Mouse (Mus musculus) heart, embryonic 16.5 days (tissue): ENCODE measurements around the gene Tbl1x. TPM values are rescaled to one million over a fixed set of nuclear protein-coding genes. Genes with fewer than 3 reads are reported as not detected.
"Not testable (repeated sequence)": the region's sequence is repeated elsewhere in the genome, so short reads cannot be mapped to it uniquely, and the experiment has no call there.

Source experiments
- ATAC-seq: fragments of 200-750 bp; cut with Nextera tagmentation; replicated peaks from 2 replicates; pipeline ENCODE4 v1.8.0; 2017; ENCODE audit warnings: moderate number of reproducible peaks; ENCODE audit not compliant: insufficient read depth, low FRiP score; ENCODE audit errors: extremely low read depth
- H3K27ac ChIP-seq: fragments of 300-500 bp; sonication (generic); 2 replicates; pipeline ENCODE4 v1.5.1; 2014; ENCODE audit warnings: mild to moderate bottlenecking, low read length, control low read depth, moderate library complexity
- H3K27me3 ChIP-seq: fragments of 300-500 bp; sonication (generic); 2 replicates; pipeline ENCODE4 v1.6.1; 2014; ENCODE audit warnings: low read length, mixed read lengths; ENCODE audit not compliant: control insufficient read depth, insufficient read depth
- H3K36me3 ChIP-seq: fragments of 300-500 bp; sonication (generic); 2 replicates; pipeline ENCODE4 v1.6.1; 2014; ENCODE audit not compliant: control insufficient read depth, insufficient read depth
- H3K4me1 ChIP-seq: fragments of 300-500 bp; sonication (generic); 2 replicates; pipeline ENCODE4 v1.6.1; 2014; ENCODE audit warnings: low read length, mixed read lengths; ENCODE audit not compliant: control insufficient read depth, insufficient read depth
- H3K4me2 ChIP-seq: fragments of 300-500 bp; sonication (generic); 2 replicates; pipeline ENCODE4 v1.6.1; 2014; ENCODE audit warnings: low read depth, mild to moderate bottlenecking, control low read depth, low read length
- H3K4me3 ChIP-seq: fragments of 300-500 bp; sonication (generic); 2 replicates; pipeline ENCODE4 v1.5.1; 2014; ENCODE audit warnings: mild to moderate bottlenecking, control low read depth, low read length
- H3K9ac ChIP-seq: fragments of 300-500 bp; sonication (generic); 2 replicates; pipeline ENCODE4 v1.6.1; 2014; ENCODE audit warnings: low read length, control low read depth
- H3K9me3 ChIP-seq: fragments of 300-500 bp; sonication (generic); replicated peaks from 2 replicates; pipeline ENCODE4 v1.6.1; 2016; ENCODE audit warnings: low read length; ENCODE audit not compliant: control insufficient read depth
- WGBS: fragments of 180-500 bp; shearing (Covaris S2); extraction: QIAGEN DNeasy Blood & Tissue Kit; methylation state at CpG from one replicate; pipeline ENCODE4 v1.1.7; 2014; 5-methylcytosine and 5-hydroxymethylcytosine counted together
- polyA plus RNA-seq: library from polyadenylated mRNA; unstranded; fragments of >200 nt; fragmentation: Nextera tagmentation; extraction: Ambion mirVana; gene quantifications from 2 replicates; pipeline ENCODE4 v1.2.1, GENCODE M21; 2015

Tbl1x gene
- polyA plus RNA-seq, 1 experiment from 2014 or later = 55.5 TPM

DNA sequence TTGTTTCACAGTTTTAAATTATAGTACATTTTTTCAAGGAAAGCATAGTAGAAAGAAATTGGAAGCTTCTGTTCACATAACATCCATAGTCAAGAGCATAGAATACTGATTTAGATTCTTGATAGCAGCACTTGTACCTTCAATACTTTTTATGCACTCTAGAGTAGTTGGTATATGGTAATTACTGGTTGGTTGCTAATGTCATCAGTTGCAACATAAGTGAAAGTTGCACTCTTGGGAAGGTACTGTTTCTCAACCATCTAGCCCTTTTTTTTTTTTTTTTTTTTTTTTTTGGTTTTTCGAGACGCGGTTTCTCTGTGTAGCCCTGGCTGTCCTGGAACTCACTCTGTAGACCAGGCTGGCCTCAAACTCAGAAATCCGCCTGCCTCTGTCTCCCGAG lies 20.2 kb downstream of the Tbl1x start:
- ATAC-seq = no peak
- Histone ChIP-seq H3K4me3 (no peak overlapping the region), H3K27ac (no peak overlapping the region), H3K36me3 (peaks cover 3% of the 10 kb centered on the region; the same call in 1 of the 2 replicates), H3K4me1 (peaks cover 3% of the 10 kb centered on the region), H3K9me3 (no peaks in the 10 kb centered on the region), H3K9ac (no peak overlapping the region), H3K27me3 (no peaks in the 10 kb centered on the region), H3K4me2 (no peak overlapping the region)
- WGBS = 81% methylated on average over 3 of the region's 5 CpGs

DNA sequence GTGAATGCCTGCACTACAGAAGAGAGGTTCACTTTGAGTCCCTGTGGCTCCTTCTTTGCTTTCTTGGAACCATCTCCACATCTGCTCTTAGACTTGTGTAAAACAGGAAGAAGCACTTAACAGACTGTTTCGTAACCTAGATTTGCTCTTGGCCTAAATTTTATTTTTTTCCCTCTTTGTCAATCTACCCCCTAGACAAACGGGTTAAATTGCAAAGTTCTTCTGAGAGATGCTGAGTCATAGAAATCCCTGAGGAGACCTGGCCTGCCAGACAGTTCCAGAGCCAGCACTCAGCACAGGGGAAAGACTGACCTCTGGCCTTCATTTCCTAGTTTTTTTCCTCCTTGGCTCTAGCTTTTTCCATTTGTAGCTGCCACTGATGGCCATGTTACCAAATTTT lies 23.1 kb downstream of the Tbl1x start:
- Histone ChIP-seq H3K27me3 (no peaks in the 10 kb centered on the region), H3K9ac (no peak overlapping the region), H3K4me3 (no peak overlapping the region), H3K4me2 (no peak overlapping the region), H3K4me1 (peaks cover 3% of the 10 kb centered on the region), H3K36me3 (no peaks in the 10 kb centered on the region), H3K27ac (no peak overlapping the region), H3K9me3 (no peaks in the 10 kb centered on the region)
- 35% methylated on average over 2 of the region's 2 CpGs for WGBS
- no peak for ATAC-seq

DNA sequence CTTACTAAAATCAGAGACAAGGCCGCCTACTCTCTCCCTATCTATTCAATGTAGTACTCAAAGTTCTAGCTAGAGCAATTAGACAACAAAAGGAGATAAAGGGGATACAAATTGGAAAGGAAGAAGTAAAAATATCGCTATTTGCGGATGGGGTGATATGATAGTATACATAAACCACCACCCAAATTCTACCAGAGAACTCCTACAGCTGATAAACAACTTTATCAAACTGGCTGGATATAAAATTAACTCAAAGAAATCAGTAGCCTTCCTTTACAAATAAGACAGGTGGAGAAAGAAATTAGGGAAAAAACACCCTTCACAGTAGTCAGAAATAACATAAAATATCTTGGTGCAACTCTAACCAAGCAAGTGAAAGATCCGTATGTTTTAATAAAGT lies 29.0 kb downstream of the Tbl1x start:
- WGBS = 76% methylated on average over 4 of the region's 4 CpGs
- H3K9ac ChIP-seq, H3K27ac ChIP-seq, ATAC-seq, H3K27me3 ChIP-seq, H3K4me3 ChIP-seq, H3K4me2 ChIP-seq, H3K9me3 ChIP-seq, H3K36me3 ChIP-seq: not testable (repeated sequence)
- peaks cover 10% of the 10 kb centered on the region for H3K4me1 ChIP-seq

- Histone ChIP-seq H3K9ac (no peak overlapping the region), H3K9me3 (no peaks in the 10 kb centered on the region), H3K4me3 (no peak overlapping the region), H3K4me2 (no peak overlapping the region), H3K4me1 (peaks cover 31% of the 10 kb centered on the region), H3K36me3 (no peaks in the 10 kb centered on the region), H3K27me3 (no peaks in the 10 kb centered on the region), H3K27ac (no peak overlapping the region)
- ATAC-seq = no peak
Measured at GRCm38 (mm10) chrX:77544003-77544402, 33.2 kb downstream of the Tbl1x start.

DNA sequence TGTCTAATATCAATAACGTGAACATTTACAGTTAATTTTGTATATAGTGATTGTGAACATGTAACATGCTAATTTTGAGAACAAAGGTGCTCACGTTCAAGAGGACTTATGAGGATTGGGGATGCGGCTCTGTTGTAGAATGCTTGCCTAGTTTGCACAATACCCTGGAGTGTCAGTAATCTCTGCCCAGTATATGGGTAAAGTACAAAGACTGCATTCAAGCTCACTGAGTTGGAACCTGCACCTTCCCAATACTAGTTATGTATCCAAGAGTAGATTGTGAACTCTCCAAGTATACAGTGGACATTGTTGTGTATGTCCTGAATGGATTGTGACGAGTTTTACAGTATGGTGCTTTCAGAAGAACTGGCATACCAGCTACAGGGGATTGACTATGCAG lies 33.7 kb downstream of the Tbl1x start:
- Histone ChIP-seq H3K9me3 (no peaks in the 10 kb centered on the region), H3K36me3 (no peaks in the 10 kb centered on the region), H3K4me2 (no peak overlapping the region), H3K4me3 (no peak overlapping the region), H3K27ac (no peak overlapping the region), H3K27me3 (no peaks in the 10 kb centered on the region), H3K4me1 (peaks cover 29% of the 10 kb centered on the region), H3K9ac (no peak overlapping the region)
- 66% methylated on average over 4 of the region's 4 CpGs for WGBS
- ATAC-seq = no peak

DNA sequence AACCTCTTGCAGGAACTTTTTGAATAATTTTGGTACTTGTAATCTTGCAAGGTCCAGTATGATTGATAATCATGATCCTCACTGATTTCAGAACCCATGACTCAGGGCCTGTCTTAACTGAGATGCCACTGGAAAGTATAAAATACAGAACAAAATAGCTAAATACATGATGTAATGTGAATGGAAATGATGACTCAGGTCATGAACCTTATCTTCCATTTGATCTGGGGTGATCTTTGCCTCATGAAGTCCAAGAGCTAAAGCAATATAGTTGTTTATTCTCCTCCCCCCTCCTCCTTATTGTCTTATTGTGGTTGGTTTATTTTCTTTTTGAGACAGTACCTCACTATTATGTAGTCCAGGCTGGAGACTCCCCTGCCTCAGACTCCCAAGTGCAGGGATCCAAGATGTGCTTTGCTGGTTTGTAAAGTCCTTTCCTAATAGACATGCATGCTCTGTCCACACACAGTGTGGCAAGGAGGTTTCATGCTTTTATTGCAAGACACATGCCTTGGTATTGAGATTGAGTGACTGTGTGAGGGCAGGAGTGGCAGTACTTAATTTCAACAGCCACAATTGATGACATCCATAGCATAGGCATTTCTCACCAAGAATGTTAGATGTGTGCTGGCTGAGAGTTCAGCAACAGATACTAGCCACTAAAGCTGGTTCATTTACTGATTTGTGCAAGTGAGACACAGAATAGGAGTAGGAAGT lies 34.7 kb downstream of the Tbl1x start:
- no peaks in the 10 kb centered on the region for H3K36me3 ChIP-seq
- peak overlapping the region; percentile 35; the same call in 1 of the 2 replicates for H3K27ac ChIP-seq
- H3K9ac ChIP-seq = no peak overlapping the region
- no peak overlapping the region for H3K4me3 ChIP-seq
- no peak for ATAC-seq
- no peaks in the 10 kb centered on the region for H3K9me3 ChIP-seq
- no peak overlapping the region for H3K4me2 ChIP-seq
- H3K27me3 ChIP-seq = no peaks in the 10 kb centered on the region
- H3K4me1 ChIP-seq = peaks cover 29% of the 10 kb centered on the region

DNA sequence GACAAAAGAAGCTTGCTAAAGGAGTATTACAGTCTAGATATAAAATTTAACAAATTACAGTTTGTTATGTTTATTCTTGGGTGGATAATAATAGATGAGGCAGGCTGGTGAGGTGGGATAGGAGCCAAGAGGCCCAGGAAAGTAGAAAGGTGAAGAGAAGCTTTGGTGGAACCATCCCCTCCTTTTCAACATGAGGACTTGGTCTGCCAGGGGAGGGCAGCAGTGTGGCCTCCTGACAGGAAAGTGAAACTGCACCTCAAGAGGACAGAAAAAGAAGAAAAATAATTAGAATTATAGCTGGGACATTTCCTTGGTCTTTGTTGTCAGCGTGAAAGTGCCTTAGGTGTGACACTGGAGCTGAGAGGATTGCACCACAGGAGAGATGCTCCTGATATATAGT lies 35.6 kb downstream of the Tbl1x start:
- Histone ChIP-seq H3K36me3 (no peaks in the 10 kb centered on the region), H3K4me2 (no peak overlapping the region), H3K27me3 (no peaks in the 10 kb centered on the region), H3K4me1 (peaks cover 34% of the 10 kb centered on the region), H3K9ac (no peak overlapping the region), H3K9me3 (no peaks in the 10 kb centered on the region), H3K27ac (peak overlapping the region; percentile 57), H3K4me3 (no peak overlapping the region)
- WGBS = 68% methylated on average over 1 of the region's 1 CpGs
- ATAC-seq = no peak

- Histone ChIP-seq H3K4me3 (no peak overlapping the region), H3K9ac (no peak overlapping the region), H3K36me3 (no peaks in the 10 kb centered on the region), H3K27ac (no peak overlapping the region), H3K4me2 (no peak overlapping the region), H3K27me3 (no peaks in the 10 kb centered on the region), H3K4me1 (peaks cover 46% of the 10 kb centered on the region), H3K9me3 (no peaks in the 10 kb centered on the region)
- 0 out of 2 replicates have a peak, but pooled peaks have one; percentile 8 for ATAC-seq
- WGBS = 58% methylated on average over 1 of the region's 1 CpGs
Measured at GRCm38 (mm10) chrX:77548951-77549350, 38.1 kb downstream of the Tbl1x start.

DNA sequence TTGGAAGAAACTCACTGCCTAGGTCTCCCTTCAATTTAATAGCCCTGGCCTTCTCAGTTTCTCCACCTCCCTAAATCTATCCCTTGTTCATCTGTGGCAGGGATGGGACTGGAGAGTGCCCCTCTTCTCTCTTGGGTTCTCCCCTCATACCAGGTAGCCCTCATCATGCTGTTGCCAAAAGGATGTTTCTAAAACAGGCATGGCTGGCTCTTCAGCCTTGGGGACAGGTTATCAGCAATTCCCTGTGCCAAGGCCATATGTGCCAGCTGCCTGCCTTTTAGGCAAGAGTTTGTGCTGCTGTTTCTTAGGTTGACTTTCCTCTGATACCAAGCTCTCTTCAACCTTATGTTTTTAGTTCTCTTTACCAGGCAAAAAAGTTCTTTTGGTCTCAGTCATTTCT lies 39.6 kb downstream of the Tbl1x start:
- H3K4me2 ChIP-seq = no peak overlapping the region
- no peak overlapping the region; the same call in 1 of the 2 replicates for H3K27ac ChIP-seq
- no peak overlapping the region for H3K4me3 ChIP-seq
- H3K27me3 ChIP-seq = no peaks in the 10 kb centered on the region
- peaks cover 35% of the 10 kb centered on the region for H3K4me1 ChIP-seq
- no peak for ATAC-seq
- no peak overlapping the region for H3K9ac ChIP-seq
- no peaks in the 10 kb centered on the region for H3K9me3 ChIP-seq
- no peaks in the 10 kb centered on the region for H3K36me3 ChIP-seq
